Mouse (Mus musculus) CH12F3 (cell line): ENCODE measurements around the gene Abhd11.

Source experiments
- in situ Hi-C: fragments of 300-500 bp; cut with MboI; formaldehyde crosslinking; loops from 2 replicates; pipeline ENCODE4 v1.14.3; 2020; ENCODE audit warnings: low sequenced_read_pairs

The Abhd11 gene

GRCm38 (mm10) chr5:135008671-135009589, at the start of gene Abhd11:
Gene Abhd11, plus strand, starts transcription at chr5:135009152.
- in situ Hi-C loops = no loop called here

- in situ Hi-C loops = no loop called here
Observed at GRCm38 (mm10) chr5:134960430-134960829, 48.5 kb upstream of the Abhd11 start.

GRCm38 (mm10) chr5:134961519-134961918, 47.4 kb upstream of the Abhd11 start:
- in situ Hi-C loops = no loop called here

GRCm38 (mm10) chr5:134963546-134963945, 45.4 kb upstream of the Abhd11 start:
- in situ Hi-C loops = no loop called here

- in situ Hi-C loops = loop anchor here (5.0 kb wide), 1 partner anchor 47 kb away; the partner anchor contains the start of gene Cldn13
Observed at GRCm38 (mm10) chr5:134964655-134965054, 44.3 kb upstream of the Abhd11 start.

- in situ Hi-C loops = loop anchor here (5.0 kb wide), 1 partner anchor 48 kb away; the partner anchor contains the start of gene Cldn13
Observed at GRCm38 (mm10) chr5:134965473-134965851, 43.5 kb upstream of the Abhd11 start.

GRCm38 (mm10) chr5:134965852-134966821, 42.8 kb upstream of the Abhd11 start:
- in situ Hi-C loops = loop anchor here (5.0 kb wide), 1 partner anchor 49 kb away; the partner anchor contains the start of gene Cldn13

GRCm38 (mm10) chr5:134967164-134967944, 41.6 kb upstream of the Abhd11 start:
- in situ Hi-C loops = loop anchor here (5.0 kb wide), 1 partner anchor 50 kb away; the partner anchor contains the start of gene Cldn13

GRCm38 (mm10) chr5:134970671-134971070, 38.3 kb upstream of the Abhd11 start:
- in situ Hi-C loops = no loop called here

- in situ Hi-C loops = no loop called here
Observed at GRCm38 (mm10) chr5:134973081-134973480, 35.9 kb upstream of the Abhd11 start.

- in situ Hi-C loops = no loop called here
Observed at GRCm38 (mm10) chr5:134973526-134973925, 35.4 kb upstream of the Abhd11 start.

GRCm38 (mm10) chr5:134974294-134974693, 34.7 kb upstream of the Abhd11 start:
- in situ Hi-C loops = no loop called here

GRCm38 (mm10) chr5:134974921-134975320, 34.0 kb upstream of the Abhd11 start:
- in situ Hi-C loops = no loop called here

- in situ Hi-C loops = no loop called here
Observed at GRCm38 (mm10) chr5:134976164-134976563, 32.8 kb upstream of the Abhd11 start.

GRCm38 (mm10) chr5:134976577-134977250, 32.2 kb upstream of the Abhd11 start:
- in situ Hi-C loops = no loop called here

- in situ Hi-C loops = no loop called here
Observed at GRCm38 (mm10) chr5:134977837-134978236, 31.1 kb upstream of the Abhd11 start.

GRCm38 (mm10) chr5:134981149-134981548, 27.8 kb upstream of the Abhd11 start:
- in situ Hi-C loops = no loop called here

GRCm38 (mm10) chr5:134983111-134983510, 25.8 kb upstream of the Abhd11 start:
- in situ Hi-C loops = no loop called here

- in situ Hi-C loops = no loop called here
Observed at GRCm38 (mm10) chr5:134983771-134984170, 25.2 kb upstream of the Abhd11 start.
